Mouse (Mus musculus): ENCODE measurements at regions not wholly inside any gene's neighbourhood (a gene's known extent, or its start where the extent isn't known, plus 50 kb on each side); places are given as distances from the start of the nearest gene placed in this dataset.

GRCm38 (mm10) chr13:107447813-107448212, 425.9 kb upstream of the Kif2a start:
- Histone ChIP-seq H3K4me1 (replicated peaks; ENCODE audit: low read depth, low read length) (no peaks in the 10 kb centered on the region), H3K27me3 (ENCODE audit: insufficient read depth, low read length) (no peaks in the 10 kb centered on the region)
- no peak for TF ChIP-seq NANOG (IDR thresholded peaks at IDR 0.05; ENCODE audit: borderline replicate concordance, low read length)
- TF ChIP-seq CTCF (conservative IDR thresholded peaks at IDR 0.05; ENCODE audit: low read length): no peak
- TF ChIP-seq POU5F1 (IDR thresholded peaks at IDR 0.05; ENCODE audit: borderline replicate concordance, low read length): no peak

GRCm38 (mm10) chr13:107419363-107420155, 397.6 kb upstream of the Kif2a start:
- TF ChIP-seq POU5F1 (IDR thresholded peaks at IDR 0.05; ENCODE audit: borderline replicate concordance, low read length) (no peak), CTCF (conservative IDR thresholded peaks at IDR 0.05; ENCODE audit: low read length) (peak; percentile 69)
- H3K4me3 ChIP-seq (replicated peaks; ENCODE audit: low read length): no peak overlapping the region
- H3K27me3 ChIP-seq (ENCODE audit: insufficient read depth, low read length): no peaks in the 10 kb centered on the region
- H3K4me1 ChIP-seq (replicated peaks; ENCODE audit: low read depth, low read length): no peaks in the 10 kb centered on the region
- peaks cover 8% of the 10 kb centered on the region for H3K9me3 ChIP-seq (ENCODE audit: low read length)
- H3K36me3 ChIP-seq (ENCODE audit: insufficient read depth, low read length): no peaks in the 10 kb centered on the region

More at GRCm38 (mm10) chr13:107447813-107448212, 425.9 kb upstream of the Kif2a start:
- Histone ChIP-seq H3K36me3 (ENCODE audit: insufficient read depth, low read length) (no peaks in the 10 kb centered on the region), H3K9me3 (ENCODE audit: low read length) (peaks cover 22% of the 10 kb centered on the region), H3K4me3 (replicated peaks; ENCODE audit: low read length) (no peak overlapping the region)

- H3K36me3 ChIP-seq (ENCODE audit: insufficient read depth, low read length): no peaks in the 10 kb centered on the region
- no peaks in the 10 kb centered on the region for H3K4me1 ChIP-seq (replicated peaks; ENCODE audit: low read depth, low read length)
- TF ChIP-seq POU5F1 (IDR thresholded peaks at IDR 0.05; ENCODE audit: borderline replicate concordance, low read length) (no peak), NANOG (IDR thresholded peaks at IDR 0.05; ENCODE audit: borderline replicate concordance, low read length) (no peak), CTCF (conservative IDR thresholded peaks at IDR 0.05; ENCODE audit: low read length) (no peak)
Observed at GRCm38 (mm10) chr13:107410267-107410666, 388.3 kb upstream of the Kif2a start.

DNA sequence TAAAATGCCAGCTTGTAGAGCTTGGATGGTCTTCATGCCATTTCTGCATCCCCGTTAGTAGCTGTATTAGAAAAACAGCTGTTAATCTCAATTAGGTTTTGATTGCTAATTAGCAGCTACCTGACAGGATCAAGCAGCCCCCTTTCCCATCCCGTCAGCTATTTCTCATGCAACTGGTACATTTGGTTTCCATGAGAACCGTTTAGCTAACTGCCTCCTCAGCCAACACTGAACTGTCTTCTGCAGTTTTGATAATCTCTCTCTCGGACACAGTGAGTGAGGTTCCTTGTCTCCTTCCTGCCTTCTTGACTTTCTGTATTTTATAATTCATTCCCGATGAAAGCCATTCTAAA, 385.7 kb upstream of the Kif2a start:
- Histone ChIP-seq H3K27me3 (ENCODE audit: insufficient read depth, low read length) (no peaks in the 10 kb centered on the region), H3K9me3 (ENCODE audit: low read length) (no peaks in the 10 kb centered on the region; the same call in 1 of the 2 replicates), H3K36me3 (ENCODE audit: insufficient read depth, low read length) (no peaks in the 10 kb centered on the region), H3K4me1 (replicated peaks; ENCODE audit: low read depth, low read length) (no peaks in the 10 kb centered on the region), H3K4me3 (replicated peaks; ENCODE audit: low read length) (no peak overlapping the region)
- TF ChIP-seq POU5F1 (IDR thresholded peaks at IDR 0.05; ENCODE audit: borderline replicate concordance, low read length) (no peak), NANOG (IDR thresholded peaks at IDR 0.05; ENCODE audit: borderline replicate concordance, low read length) (no peak), CTCF (conservative IDR thresholded peaks at IDR 0.05; ENCODE audit: low read length) (no peak)

More at GRCm38 (mm10) chr13:107410267-107410666, 388.3 kb upstream of the Kif2a start:
- Histone ChIP-seq H3K4me3 (replicated peaks; ENCODE audit: low read length) (no peak overlapping the region), H3K27me3 (ENCODE audit: insufficient read depth, low read length) (no peaks in the 10 kb centered on the region), H3K9me3 (ENCODE audit: low read length) (no peaks in the 10 kb centered on the region; the same call in 1 of the 2 replicates)

GRCm38 (mm10) chr13:107406977-107407673, 385.2 kb upstream of the Kif2a start:
- TF ChIP-seq POU5F1 (IDR thresholded peaks at IDR 0.05; ENCODE audit: borderline replicate concordance, low read length) (no peak), NANOG (IDR thresholded peaks at IDR 0.05; ENCODE audit: borderline replicate concordance, low read length) (no peak), CTCF (conservative IDR thresholded peaks at IDR 0.05; ENCODE audit: low read length) (no peak)
- Histone ChIP-seq H3K4me3 (replicated peaks; ENCODE audit: low read length) (no peak overlapping the region), H3K36me3 (ENCODE audit: insufficient read depth, low read length) (no peaks in the 10 kb centered on the region), H3K27me3 (ENCODE audit: insufficient read depth, low read length) (no peaks in the 10 kb centered on the region), H3K4me1 (replicated peaks; ENCODE audit: low read depth, low read length) (no peaks in the 10 kb centered on the region), H3K9me3 (ENCODE audit: low read length) (no peaks in the 10 kb centered on the region; the same call in 1 of the 2 replicates)

DNA sequence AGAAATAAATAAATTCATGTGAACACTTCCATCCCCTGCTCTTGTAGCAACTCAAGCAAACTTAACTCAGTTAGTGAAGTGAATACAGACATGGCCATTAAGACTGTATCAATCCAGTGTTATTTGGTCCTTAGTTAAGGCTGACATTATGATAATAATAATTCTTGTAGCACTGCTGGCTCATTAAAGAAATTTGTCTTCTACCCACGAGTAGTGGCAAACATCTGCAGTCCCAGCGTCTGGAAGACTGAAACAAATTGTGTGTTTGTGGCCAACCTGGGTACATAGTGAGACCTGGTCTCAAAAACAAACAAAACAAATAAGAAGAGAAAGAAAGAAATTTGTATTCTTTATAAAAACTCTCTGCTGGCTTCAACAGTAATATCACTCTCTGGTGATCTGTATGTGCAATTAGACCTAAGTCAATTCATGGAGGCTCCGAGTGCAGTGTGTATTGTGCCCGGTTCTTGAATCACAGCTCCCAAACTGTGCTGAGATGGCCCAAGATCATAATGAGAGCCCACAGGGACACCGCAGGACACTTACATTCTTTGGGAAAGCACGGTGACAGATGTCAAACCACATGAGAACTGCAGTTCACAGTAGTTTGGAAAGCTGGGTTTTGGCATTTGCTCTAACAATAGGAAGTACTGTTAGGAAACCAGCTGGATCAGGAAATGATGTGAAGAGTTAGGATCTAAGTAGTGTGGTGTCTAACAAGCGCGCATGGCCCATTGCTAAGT, 376.9 kb upstream of the Kif2a start:
- Histone ChIP-seq H3K4me1 (replicated peaks; ENCODE audit: low read depth, low read length) (no peaks in the 10 kb centered on the region), H3K4me3 (replicated peaks; ENCODE audit: low read length) (no peak overlapping the region), H3K9me3 (ENCODE audit: low read length) (no peaks in the 10 kb centered on the region), H3K36me3 (ENCODE audit: insufficient read depth, low read length) (no peaks in the 10 kb centered on the region), H3K27me3 (ENCODE audit: insufficient read depth, low read length) (no peaks in the 10 kb centered on the region)
- TF ChIP-seq POU5F1 (IDR thresholded peaks at IDR 0.05; ENCODE audit: borderline replicate concordance, low read length): no peak
- no peak for TF ChIP-seq CTCF (conservative IDR thresholded peaks at IDR 0.05; ENCODE audit: low read length)
- no peak for TF ChIP-seq NANOG (IDR thresholded peaks at IDR 0.05; ENCODE audit: borderline replicate concordance, low read length)

DNA sequence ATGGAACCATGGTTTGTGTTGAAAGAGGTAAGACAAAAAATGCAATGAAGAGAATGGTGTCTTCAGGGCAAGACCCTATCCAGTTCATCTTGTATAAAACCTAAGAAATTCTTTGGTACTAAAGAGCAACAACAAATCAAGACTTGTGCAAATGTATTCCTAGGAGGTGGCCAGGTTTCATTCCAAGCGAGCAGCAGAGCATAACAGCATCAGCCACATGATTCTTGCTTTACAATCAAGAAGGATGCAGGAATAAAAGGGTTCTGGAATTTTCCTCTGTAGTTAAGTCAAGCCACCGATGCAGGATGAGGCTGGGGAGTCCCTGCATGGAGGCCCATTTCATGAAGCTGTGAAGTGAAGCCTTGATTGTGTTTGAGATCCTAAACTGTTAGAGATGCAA, 374.1 kb upstream of the Kif2a start:
- H3K4me3 ChIP-seq (replicated peaks; ENCODE audit: low read length): no peak overlapping the region
- H3K36me3 ChIP-seq (ENCODE audit: insufficient read depth, low read length): no peaks in the 10 kb centered on the region
- no peaks in the 10 kb centered on the region for H3K4me1 ChIP-seq (replicated peaks; ENCODE audit: low read depth, low read length)
- H3K9me3 ChIP-seq (ENCODE audit: low read length): no peaks in the 10 kb centered on the region
- no peaks in the 10 kb centered on the region for H3K27me3 ChIP-seq (ENCODE audit: insufficient read depth, low read length)
- TF ChIP-seq NANOG (IDR thresholded peaks at IDR 0.05; ENCODE audit: borderline replicate concordance, low read length): no peak
- TF ChIP-seq POU5F1 (IDR thresholded peaks at IDR 0.05; ENCODE audit: borderline replicate concordance, low read length): no peak
- no peak for TF ChIP-seq CTCF (conservative IDR thresholded peaks at IDR 0.05; ENCODE audit: low read length)

DNA sequence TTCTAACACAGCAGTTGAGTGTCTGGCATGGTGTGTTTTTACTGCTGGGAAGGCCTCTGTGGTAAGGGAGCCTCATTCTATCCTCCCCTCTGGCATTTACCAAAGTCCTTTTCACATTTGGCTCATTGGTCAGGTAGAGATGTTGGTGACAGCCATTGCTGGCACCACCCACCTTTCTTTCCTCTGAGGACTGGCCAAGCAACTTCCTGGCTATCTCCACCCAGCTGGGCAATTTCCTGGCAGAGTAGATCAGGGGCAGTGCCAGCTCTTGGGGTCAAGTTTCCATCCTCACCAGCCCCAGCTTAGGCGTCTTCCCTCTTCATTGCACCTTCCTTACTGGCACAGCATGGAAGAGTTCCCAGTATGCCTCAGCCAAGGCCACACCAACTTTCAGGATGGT, 372.5 kb upstream of the Kif2a start:
- no peaks in the 10 kb centered on the region for H3K9me3 ChIP-seq (ENCODE audit: low read length)
- no peaks in the 10 kb centered on the region for H3K27me3 ChIP-seq (ENCODE audit: insufficient read depth, low read length)
- H3K36me3 ChIP-seq (ENCODE audit: insufficient read depth, low read length): no peaks in the 10 kb centered on the region
- no peak overlapping the region for H3K4me3 ChIP-seq (replicated peaks; ENCODE audit: low read length)
- TF ChIP-seq CTCF (conservative IDR thresholded peaks at IDR 0.05; ENCODE audit: low read length) (no peak), POU5F1 (IDR thresholded peaks at IDR 0.05; ENCODE audit: borderline replicate concordance, low read length) (no peak), NANOG (IDR thresholded peaks at IDR 0.05; ENCODE audit: borderline replicate concordance, low read length) (no peak)
- no peaks in the 10 kb centered on the region for H3K4me1 ChIP-seq (replicated peaks; ENCODE audit: low read depth, low read length)

Measured in E14TG2a.4 (cell line).